10 mouse cellular contexts compared by ENCODE assay signal in genomic region chr5:146722226-146722625, GRCm38 (mm10).
A peak's percentile ranks its signal among the peaks of the same experiment; 100 is the strongest.
DNase-seq lines count a peak whose midpoint lies in the region; ATAC-seq and TF ChIP-seq lines count a peak whose summit lies in the region.
"Had no signal": no experiment of that assay in that cellular context is flagged by ENCODE, and none has a peak within 500 bp of the region (broad histone marks: within the 10 kb centered on the region; RNA-seq: fewer than 3 reads in every experiment).

No protein-coding gene starts in this region.

- TF ChIP-seq CTCF in lung, postnatal 0 days (IDR thresholded peaks at IDR 0.05): no peak
- TF ChIP-seq CTCF in forebrain, postnatal 0 days (IDR thresholded peaks at IDR 0.05; ENCODE audit: low read depth): no peak

- no peak for TF ChIP-seq EP300 in lung, postnatal 0 days (IDR thresholded peaks at IDR 0.05)

- peaks cover 7% of the 10 kb centered on the region; the same call in 1 of the 2 replicates for H3K4me1 ChIP-seq in heart, embryonic 16.5 days (ENCODE audit: control insufficient read depth, insufficient read depth, low read length)
- no peaks in the 10 kb centered on the region for H3K4me1 ChIP-seq in lung, postnatal 0 days (ENCODE audit: insufficient read depth, low read depth, low read length)
- no peaks in the 10 kb centered on the region; the same call in 1 of the 2 replicates for H3K4me1 ChIP-seq in forebrain, postnatal 0 days (ENCODE audit: insufficient read depth)

- H3K4me2 ChIP-seq in heart, embryonic 16.5 days (ENCODE audit: low read depth, low read length): peak overlapping the region; percentile 52
- no peak overlapping the region for H3K4me2 ChIP-seq in lung, postnatal 0 days (replicated peaks; ENCODE audit: low read depth, low read length)
- H3K4me2 ChIP-seq in forebrain, postnatal 0 days (ENCODE audit: low read depth): no peak overlapping the region

- intact Hi-C loops in heart, postnatal 36 days (cut with DNase I): no loop called here

- no peaks in the 10 kb centered on the region for H3K27me3 ChIP-seq in heart, embryonic 16.5 days (ENCODE audit: control insufficient read depth, insufficient read depth, low read length)
- H3K27me3 ChIP-seq in lung, postnatal 0 days (replicated peaks; ENCODE audit: insufficient read depth, low read length): no peaks in the 10 kb centered on the region
- no peaks in the 10 kb centered on the region for H3K27me3 ChIP-seq in forebrain, postnatal 0 days (ENCODE audit: insufficient read depth, low read length)

- WGBS in heart, embryonic 16.5 days: 30% methylated on average over 14 of the region's 14 CpGs
- WGBS in lung, postnatal 0 days: 39% methylated on average over 14 of the region's 14 CpGs
- 53% methylated on average over 14 of the region's 14 CpGs for WGBS in forebrain, postnatal 0 days

- DNase-seq in heart, postnatal 36 days: no peak
- peak; percentile 36 for DNase-seq in lung, postnatal 0 days (ENCODE audit: low spot score)
- no peak for DNase-seq in lung, postnatal 14 days
- peak; percentile 54 for DNase-seq in cerebellum, adult 8-10 months
- peak; percentile 62 for DNase-seq in forebrain, postnatal 0 days
- no peak for DNase-seq in lung, postnatal 4 days
- DNase-seq: lung, adult 2 months; right cerebral cortex, postnatal 14 days; thymus, postnatal 36 days had no signal

- H3K36me3 ChIP-seq in heart, embryonic 16.5 days (ENCODE audit: control insufficient read depth, insufficient read depth): no peaks in the 10 kb centered on the region
- no peaks in the 10 kb centered on the region for H3K36me3 ChIP-seq in lung, postnatal 0 days (ENCODE audit: insufficient read depth, low read length)
- H3K36me3 ChIP-seq in forebrain, postnatal 0 days (ENCODE audit: insufficient read depth): no peaks in the 10 kb centered on the region

- ATAC-seq in heart, embryonic 16.5 days (replicated peaks; ENCODE audit: extremely low read depth, insufficient read depth, low FRiP score): peak; percentile 37; the same call in 1 of the 2 replicates
- no peak for ATAC-seq in lung, postnatal 0 days
- ATAC-seq in forebrain, postnatal 0 days: peak; percentile 84

- peaks cover 6% of the 10 kb centered on the region for H3K9me3 ChIP-seq in heart, embryonic 16.5 days (replicated peaks; ENCODE audit: control insufficient read depth, low read length)
- no peaks in the 10 kb centered on the region for H3K9me3 ChIP-seq in lung, postnatal 0 days (ENCODE audit: low read length)
- no peaks in the 10 kb centered on the region for H3K9me3 ChIP-seq in forebrain, postnatal 0 days (ENCODE audit: low read length)

- H3K9ac ChIP-seq in heart, embryonic 16.5 days (ENCODE audit: low read length): peak overlapping the region; percentile 39
- H3K9ac ChIP-seq in lung, postnatal 0 days (replicated peaks; ENCODE audit: low read depth): no peak overlapping the region
- no peak overlapping the region for H3K9ac ChIP-seq in forebrain, postnatal 0 days

- peak overlapping the region; percentile 10; the same call in 1 of the 2 replicates for H3K4me3 ChIP-seq in heart, embryonic 16.5 days (ENCODE audit: low read length)
- no peak overlapping the region for H3K4me3 ChIP-seq in lung, postnatal 0 days (ENCODE audit: low read depth, low read length)
- no peak overlapping the region for H3K4me3 ChIP-seq in forebrain, postnatal 0 days (ENCODE audit: low read depth, low read length)

- no peak overlapping the region for H3K27ac ChIP-seq in heart, embryonic 16.5 days (ENCODE audit: low read length)
- H3K27ac ChIP-seq in lung, postnatal 0 days (ENCODE audit: low read length): no peak overlapping the region
- H3K27ac ChIP-seq in forebrain, postnatal 0 days (ENCODE audit: low read depth, low read length): 0 out of 2 replicates have a peak overlapping the region, but pooled peaks have one; percentile 0

Comparison
In these comparisons a context has a peak if more than half of its experiments do, and no peak if none do; other contexts are left out.
1. DNase-seq: peak in lung, postnatal 0 days (single experiment), cerebellum, adult 8-10 months (single experiment) and forebrain, postnatal 0 days (single experiment); none in heart, postnatal 36 days (0 of 2), lung, postnatal 14 days (single experiment) and lung, postnatal 4 days (0 of 2).